Mouse (Mus musculus) CH12.LX (cell line): ENCODE measurements around the gene Gm10645.

Experiments used
- CTCF ChIP-seq, 2 experiments: IDR thresholded peaks in 1 of 2; conservative IDR thresholded peaks in 1 of 2; 2 replicates each; pipeline ENCODE4 v1.5.1; 2011 to 2012; ENCODE audit warnings: low read depth in 2 of 2, low read length in 2 of 2, improper control_type of control experiment in 1 of 2, inconsistent platforms in 1 of 2, mild to moderate bottlenecking in 1 of 2, moderate library complexity in 1 of 2
- E2F4 ChIP-seq: IDR thresholded peaks from 2 replicates; pipeline ENCODE4 v1.6.1; 2011; ENCODE audit warnings: low read depth, low read length, improper control_type of control experiment; ENCODE audit not compliant: insufficient replicate concordance
- EP300 ChIP-seq: IDR thresholded peaks from 2 replicates; pipeline ENCODE4 v1.6.1; 2011; ENCODE audit warnings: low read length, improper control_type of control experiment
- HCFC1 ChIP-seq: IDR thresholded peaks from 2 replicates; pipeline ENCODE4 v1.6.1; 2012; ENCODE audit warnings: low read depth, mild to moderate bottlenecking, inconsistent platforms, low read length, improper control_type of control experiment
- MAFK ChIP-seq: IDR thresholded peaks from 2 replicates; pipeline ENCODE4 v1.6.1; 2011; ENCODE audit warnings: low read length, improper control_type of control experiment; ENCODE audit not compliant: insufficient replicate concordance
- POLR2A ChIP-seq: IDR thresholded peaks from 2 replicates; pipeline ENCODE4 v1.6.1; 2011; ENCODE audit warnings: low read depth, mild to moderate bottlenecking, improper control_type of control experiment, low read length
- RCOR1 ChIP-seq: conservative IDR thresholded peaks from 2 replicates; pipeline ENCODE4 v1.6.1; 2012; ENCODE audit warnings: low read depth, mild to moderate bottlenecking, inconsistent platforms, low read length, improper control_type of control experiment
- TCF12 ChIP-seq: IDR thresholded peaks from 2 replicates; pipeline ENCODE4 v1.6.1; 2014; ENCODE audit warnings: low read depth, mild to moderate bottlenecking, inconsistent platforms, low read length, improper control_type of control experiment
- ZC3H11A ChIP-seq: IDR thresholded peaks from 2 replicates; pipeline ENCODE4 v1.6.1; 2012; ENCODE audit warnings: low read depth, mild to moderate bottlenecking, inconsistent platforms, low read length, improper control_type of control experiment

DNA sequence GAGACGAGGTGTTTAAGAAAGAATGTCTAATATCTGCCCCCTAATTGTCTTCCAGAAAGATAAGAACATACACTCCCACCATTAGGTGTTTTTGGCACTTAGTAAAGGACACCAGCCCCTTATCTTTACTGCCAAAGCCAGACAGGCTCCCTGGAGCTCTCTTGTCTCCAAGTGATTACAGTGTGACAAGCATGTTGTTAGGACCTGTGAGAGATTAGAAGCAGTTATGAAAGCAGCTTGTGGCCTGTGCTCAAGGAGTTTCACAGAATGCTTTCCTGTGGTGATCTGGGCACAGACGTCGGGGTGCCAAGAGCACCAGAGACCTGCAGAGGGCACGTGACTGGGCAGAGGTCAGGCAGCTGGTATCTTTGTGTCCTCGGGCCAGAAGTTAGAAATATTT is 49.1 kb upstream of the Gm10645 start:
- TF ChIP-seq EP300: no peak
- no peak for TF ChIP-seq CTCF (conservative IDR thresholded peaks at IDR 0.05 in 1 of 2, IDR thresholded peaks at IDR 0.05 in 1 of 2; ENCODE audit: low read depth in 2 of 2, low read length in 2 of 2)
- no peak for TF ChIP-seq HCFC1
- TF ChIP-seq RCOR1: no peak
- TF ChIP-seq MAFK: no peak
- TF ChIP-seq TCF12: no peak
- TF ChIP-seq ZC3H11A: no peak
- no peak for TF ChIP-seq POLR2A
- TF ChIP-seq E2F4: no peak
